Mouse (Mus musculus): ENCODE measurements around the gene Gja5. TPM values are rescaled to one million over a fixed set of nuclear protein-coding genes. Genes with fewer than 3 reads are reported as not detected.
"Not testable (repeated sequence)": the region's sequence is repeated elsewhere in the genome, so short reads cannot be mapped to it uniquely, and the experiment has no call there.

The Gja5 gene
- total RNA-seq, 1 experiment from 2014 or later, result not detected

DNA sequence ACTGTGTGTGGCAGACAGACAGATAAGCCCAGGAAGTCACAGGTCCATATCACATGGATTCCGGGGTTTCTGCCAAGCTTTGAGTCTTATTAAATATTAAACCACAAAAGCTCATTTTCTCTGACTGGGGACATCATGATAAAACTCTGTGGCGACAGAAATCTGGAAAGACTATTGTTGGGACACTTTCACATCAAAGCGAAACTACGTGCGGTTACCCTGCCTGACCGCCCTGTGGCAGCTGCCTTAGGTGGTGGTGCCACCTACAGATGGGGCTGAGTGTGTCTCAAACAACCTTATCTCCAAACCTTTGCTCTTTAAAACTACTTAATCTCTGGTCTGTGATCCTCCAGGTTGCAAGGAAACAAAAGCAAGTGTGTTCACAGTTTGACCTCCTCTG lies 171.9 kb downstream of the Gja5 start:
- peak; percentile 58; the same call in 1 of the 2 replicates for ATAC-seq (ENCODE audit: extremely low read depth, insufficient number of reproducible peaks, low FRiP score, poor library complexity, severe bottlenecking)

- ATAC-seq (ENCODE audit: extremely low read depth, insufficient number of reproducible peaks, low FRiP score, poor library complexity, severe bottlenecking), result no peak
Observed at GRCm38 (mm10) chr3:97078436-97078835, 173.9 kb downstream of the Gja5 start.

- no peak for ATAC-seq (ENCODE audit: extremely low read depth, insufficient number of reproducible peaks, low FRiP score, poor library complexity, severe bottlenecking)
Observed at GRCm38 (mm10) chr3:97082156-97082555, 177.7 kb downstream of the Gja5 start.

- ATAC-seq (ENCODE audit: extremely low read depth, insufficient number of reproducible peaks, low FRiP score, poor library complexity, severe bottlenecking), result no peak
Observed at GRCm38 (mm10) chr3:97087326-97087725, 182.8 kb downstream of the Gja5 start.

GRCm38 (mm10) chr3:97088291-97088690 lies 183.8 kb downstream of the Gja5 start:
- not testable (repeated sequence) for ATAC-seq (ENCODE audit: extremely low read depth, insufficient number of reproducible peaks, low FRiP score, poor library complexity, severe bottlenecking)

DNA sequence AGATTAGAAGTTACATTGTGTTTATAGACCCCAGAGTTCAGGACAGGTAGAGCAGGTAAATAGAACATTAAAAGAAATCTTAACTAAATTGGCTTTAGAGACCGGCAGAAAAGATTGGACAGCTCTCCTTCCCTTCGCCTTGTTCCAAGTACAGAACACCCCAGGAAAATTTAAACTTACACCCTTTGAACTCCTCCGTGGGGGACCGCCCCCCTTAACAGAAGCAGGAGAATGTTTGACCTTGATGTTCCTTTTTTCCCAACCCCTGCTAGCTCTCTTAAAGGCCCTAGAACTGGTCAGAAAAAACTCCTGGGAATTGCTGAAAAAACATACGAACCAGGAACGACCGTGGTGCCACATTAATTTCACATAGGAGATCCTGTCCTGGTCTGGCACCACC lies 187.5 kb downstream of the Gja5 start:
- ATAC-seq (ENCODE audit: extremely low read depth, insufficient number of reproducible peaks, low FRiP score, poor library complexity, severe bottlenecking), result not testable (repeated sequence)

GRCm38 (mm10) chr3:97096664-97097063 lies 192.2 kb downstream of the Gja5 start:
- ATAC-seq (ENCODE audit: extremely low read depth, insufficient number of reproducible peaks, low FRiP score, poor library complexity, severe bottlenecking), result not testable (repeated sequence)

DNA sequence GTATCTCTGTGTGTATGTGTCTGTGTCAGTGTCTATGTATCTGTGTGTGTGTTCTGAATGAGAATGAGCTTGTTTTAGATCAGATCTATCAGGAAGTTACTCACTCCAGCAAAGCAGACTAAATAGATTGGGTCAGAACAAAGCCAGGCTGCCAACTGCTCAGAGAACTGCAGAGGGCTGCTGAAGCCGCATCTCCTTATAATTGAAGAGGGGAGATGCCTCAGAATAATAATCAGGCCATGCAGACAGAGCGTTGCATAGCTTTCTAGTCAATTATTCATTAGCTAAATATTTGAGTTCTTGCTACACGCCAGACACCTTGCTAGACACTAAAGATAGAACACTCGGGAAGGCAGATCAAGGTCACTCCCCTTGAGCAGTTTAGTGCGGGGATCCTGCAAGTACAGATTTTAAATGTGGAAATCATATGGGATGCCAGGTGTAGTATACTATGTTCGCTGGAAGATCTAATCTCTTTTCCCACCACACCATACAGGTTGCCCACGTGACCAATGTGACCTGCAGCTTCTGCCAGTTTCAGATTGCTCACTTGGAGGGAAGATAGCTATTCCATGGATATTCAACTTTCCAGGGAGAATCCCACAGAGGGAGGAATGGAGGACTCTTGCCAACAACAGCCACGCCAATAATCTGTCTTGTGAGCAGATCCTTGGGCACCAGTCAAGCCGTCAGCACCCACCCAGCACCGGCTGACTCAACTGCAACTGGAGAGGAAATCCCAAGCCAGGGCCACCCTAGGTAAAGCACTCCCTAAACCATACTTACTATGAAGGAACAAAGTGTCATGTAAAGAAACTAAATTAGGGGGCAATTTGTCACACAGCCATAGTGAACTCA lies 196.5 kb downstream of the Gja5 start:
- no peak for ATAC-seq (ENCODE audit: extremely low read depth, insufficient number of reproducible peaks, low FRiP score, poor library complexity, severe bottlenecking)

- ATAC-seq (ENCODE audit: extremely low read depth, insufficient number of reproducible peaks, low FRiP score, poor library complexity, severe bottlenecking), result not testable (repeated sequence)
Observed at GRCm38 (mm10) chr3:97103946-97104345, 199.5 kb downstream of the Gja5 start.

- no peak for ATAC-seq (ENCODE audit: extremely low read depth, insufficient number of reproducible peaks, low FRiP score, poor library complexity, severe bottlenecking)
Observed at GRCm38 (mm10) chr3:97104696-97105430, 200.4 kb downstream of the Gja5 start.

DNA sequence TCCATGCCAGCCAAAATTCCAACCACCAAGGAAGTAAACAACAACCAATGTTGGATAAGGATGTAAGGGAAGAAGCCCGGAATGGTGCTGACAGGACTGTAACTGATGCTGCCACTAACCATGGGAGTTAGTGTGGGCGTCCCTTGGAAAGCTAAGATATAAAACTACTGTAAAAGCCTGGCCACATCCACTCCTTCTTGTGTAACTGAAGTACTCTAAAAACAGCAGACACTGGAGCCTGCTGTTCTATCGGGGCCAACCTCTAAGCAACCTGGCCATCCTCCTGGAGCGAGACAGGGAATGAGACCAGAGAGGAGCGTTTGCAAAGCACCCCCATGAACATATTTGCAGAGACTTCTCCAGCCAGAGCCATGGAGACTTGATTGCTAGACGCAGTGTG lies 213.0 kb downstream of the Gja5 start:
- ATAC-seq (ENCODE audit: extremely low read depth, insufficient number of reproducible peaks, low FRiP score, poor library complexity, severe bottlenecking), result no peak

GRCm38 (mm10) chr3:97118313-97118712 lies 213.8 kb downstream of the Gja5 start:
- ATAC-seq (ENCODE audit: extremely low read depth, insufficient number of reproducible peaks, low FRiP score, poor library complexity, severe bottlenecking), result no peak

GRCm38 (mm10) chr3:97124193-97124592 lies 219.7 kb downstream of the Gja5 start:
- peak; percentile 86; the same call in 1 of the 2 replicates for ATAC-seq (ENCODE audit: extremely low read depth, insufficient number of reproducible peaks, low FRiP score, poor library complexity, severe bottlenecking)

Other genes starting within 250 kb of the Gja5 start
- gene Ankrd35, start 234.6 kb upstream of the Gja5 start, total RNA-seq (2017), result 0.25 and 1.0 TPM in 2 replicates
- 29.4 and 36.8 TPM in 2 replicates for gene Pias3, start 208.3 kb upstream of the Gja5 start, total RNA-seq (2017)
- 1.2 TPM in 2 replicates for gene Nudt17, start 196.1 kb upstream of the Gja5 start, total RNA-seq (2017)
- gene Polr3c, start 177.1 kb upstream of the Gja5 start, total RNA-seq (2017), result 35.7 and 38.3 TPM in 2 replicates
- gene Rnf115, start 177.0 kb upstream of the Gja5 start, total RNA-seq (2017), result 90.6 and 95.0 TPM in 2 replicates
- 0.12 TPM in 1 of 2 replicates, not detected in the other for gene Pdzk1, start 75.4 kb upstream of the Gja5 start, total RNA-seq (2017)
- gene Cd160, start 75.3 kb upstream of the Gja5 start, total RNA-seq (2017), result 0.25 and 1.2 TPM in 2 replicates
- 6.5 and 7.7 TPM in 2 replicates for gene Gpr89, start 653 bp downstream of the Gja5 start, total RNA-seq (2017)
- not detected in 2 replicates for gene Gja8, start 21.3 kb downstream of the Gja5 start, total RNA-seq (2017)